ENCODE assay signal across 9 mouse cellular contexts in genomic region chr9:47440128-47440527, GRCm38 (mm10).
DNase-seq lines count a peak whose midpoint lies in the region; ATAC-seq and TF ChIP-seq lines count a peak whose summit lies in the region.
"Had no signal": no experiment of that assay in that cellular context is flagged by ENCODE, and none has a peak within 500 bp of the region (broad histone marks: within the 10 kb centered on the region; RNA-seq: fewer than 3 reads in every experiment).

No protein-coding gene starts in this region.

- no peaks in the 10 kb centered on the region for H3K27me3 ChIP-seq in kidney, postnatal 0 days (ENCODE audit: insufficient read depth, low read length)
- H3K27me3 ChIP-seq in embryonic facial prominence, embryonic 12.5 days, result peaks cover 4% of the 10 kb centered on the region
- no peaks in the 10 kb centered on the region for H3K27me3 ChIP-seq in intestine, embryonic 14.5 days (replicated peaks; ENCODE audit: control insufficient read depth, insufficient read depth, low read length)
- no peaks in the 10 kb centered on the region for H3K27me3 ChIP-seq in neural tube, embryonic 12.5 days (replicated peaks)

- H3K4me2 ChIP-seq in kidney, postnatal 0 days (ENCODE audit: low read length), result peak overlapping the region; percentile 58
- H3K4me2 ChIP-seq in embryonic facial prominence, embryonic 12.5 days (replicated peaks), result peak overlapping the region; percentile 37
- H3K4me2 ChIP-seq in intestine, embryonic 14.5 days (ENCODE audit: low read length), result peak overlapping the region; percentile 30
- peak overlapping the region; percentile 48 for H3K4me2 ChIP-seq in neural tube, embryonic 12.5 days (replicated peaks)

- 6% methylated on average over 6 of the region's 6 CpGs for WGBS in kidney, postnatal 0 days
- 18% methylated on average over 6 of the region's 6 CpGs for WGBS in embryonic facial prominence, embryonic 12.5 days
- 30% methylated on average over 6 of the region's 6 CpGs for WGBS in intestine, embryonic 14.5 days
- WGBS in neural tube, embryonic 12.5 days, result 18% methylated on average over 6 of the region's 6 CpGs

- no peak for ATAC-seq in kidney, postnatal 0 days (replicated peaks; ENCODE audit: low FRiP score, low read depth)
- no peak for ATAC-seq in embryonic facial prominence, embryonic 12.5 days (ENCODE audit: insufficient number of reproducible peaks, insufficient read depth, low FRiP score, low TSS enrichment)
- ATAC-seq in intestine, embryonic 14.5 days (replicated peaks; ENCODE audit: low FRiP score, low TSS enrichment, low read depth), result no peak
- ATAC-seq in neural tube, embryonic 12.5 days (ENCODE audit: low FRiP score, low read depth), result no peak

- no peaks in the 10 kb centered on the region for H3K36me3 ChIP-seq in kidney, postnatal 0 days (ENCODE audit: insufficient read depth, low read length)
- no peaks in the 10 kb centered on the region for H3K36me3 ChIP-seq in embryonic facial prominence, embryonic 12.5 days
- no peaks in the 10 kb centered on the region for H3K36me3 ChIP-seq in intestine, embryonic 14.5 days (ENCODE audit: control insufficient read depth, insufficient read depth, low read length)
- no peaks in the 10 kb centered on the region for H3K36me3 ChIP-seq in neural tube, embryonic 12.5 days

- peak; percentile 73 for DNase-seq in kidney, postnatal 0 days (ENCODE audit: low spot score)
- DNase-seq in kidney, adult 11 months, result no peak
- peak; percentile 42 for DNase-seq in intestine, embryonic 14.5 days (ENCODE audit: low spot score)
- no peak for DNase-seq in left cerebral cortex, postnatal 10 days (ENCODE audit: extremely low spot score in 1 of 2, low spot score in 2 of 2)
- no peak for DNase-seq in left cerebral cortex, adult 11 months (ENCODE audit: low spot score)
- DNase-seq in frontal cortex, postnatal 36 days (ENCODE audit: low spot score in 2 of 2), result no peak
- DNase-seq: adrenal gland, postnatal 25 days had no signal

- H3K9ac ChIP-seq in kidney, postnatal 0 days (ENCODE audit: low read depth, low read length), result no peak overlapping the region
- H3K9ac ChIP-seq in embryonic facial prominence, embryonic 12.5 days, result no peak overlapping the region
- H3K9ac ChIP-seq in intestine, embryonic 14.5 days (ENCODE audit: low read length), result no peak overlapping the region
- no peak overlapping the region for H3K9ac ChIP-seq in neural tube, embryonic 12.5 days

- H3K27ac ChIP-seq in kidney, postnatal 0 days, result no peak overlapping the region
- no peak overlapping the region for H3K27ac ChIP-seq in embryonic facial prominence, embryonic 12.5 days
- no peak overlapping the region for H3K27ac ChIP-seq in intestine, embryonic 14.5 days (ENCODE audit: low read depth)
- H3K27ac ChIP-seq in neural tube, embryonic 12.5 days, result no peak overlapping the region

- no peaks in the 10 kb centered on the region for H3K4me1 ChIP-seq in kidney, postnatal 0 days (replicated peaks; ENCODE audit: insufficient read depth, low read length)
- peaks cover 13% of the 10 kb centered on the region for H3K4me1 ChIP-seq in embryonic facial prominence, embryonic 12.5 days
- no peaks in the 10 kb centered on the region for H3K4me1 ChIP-seq in intestine, embryonic 14.5 days (replicated peaks; ENCODE audit: control insufficient read depth, insufficient read depth, low read length)
- peaks cover 13% of the 10 kb centered on the region; the same call in 1 of the 2 replicates for H3K4me1 ChIP-seq in neural tube, embryonic 12.5 days

- 0 out of 2 replicates have a peak overlapping the region, but pooled peaks have one; percentile 13 for H3K4me3 ChIP-seq in kidney, postnatal 0 days (replicated peaks; ENCODE audit: low read depth, low read length)
- H3K4me3 ChIP-seq in embryonic facial prominence, embryonic 12.5 days, result 0 out of 2 replicates have a peak overlapping the region, but pooled peaks have one; percentile 10
- no peak overlapping the region for H3K4me3 ChIP-seq in intestine, embryonic 14.5 days (ENCODE audit: low read depth, low read length)
- no peak overlapping the region for H3K4me3 ChIP-seq in neural tube, embryonic 12.5 days

- no peaks in the 10 kb centered on the region for H3K9me3 ChIP-seq in kidney, postnatal 0 days (replicated peaks; ENCODE audit: low read length)
- H3K9me3 ChIP-seq in embryonic facial prominence, embryonic 12.5 days, result no peaks in the 10 kb centered on the region
- H3K9me3 ChIP-seq in intestine, embryonic 14.5 days (ENCODE audit: control insufficient read depth, low read length), result no peaks in the 10 kb centered on the region
- H3K9me3 ChIP-seq in neural tube, embryonic 12.5 days, result no peaks in the 10 kb centered on the region

- intact Hi-C loops in left cerebral cortex, postnatal 10 days (cut with DNase I), result no loop called here

- peak; percentile 58 for TF ChIP-seq CTCF in kidney, postnatal 0 days (IDR thresholded peaks at IDR 0.05; ENCODE audit: low read depth)

Comparison
In these comparisons a context has a peak if more than half of its experiments do, and no peak if none do; other contexts are left out.
1. DNase-seq: peak in kidney, postnatal 0 days (single experiment) and intestine, embryonic 14.5 days (single experiment); none in kidney, adult 11 months (single experiment), left cerebral cortex, postnatal 10 days (0 of 2), left cerebral cortex, adult 11 months (single experiment) and frontal cortex, postnatal 36 days (0 of 2).
2. H3K4me3 ChIP-seq: peak in kidney, postnatal 0 days (single experiment) and embryonic facial prominence, embryonic 12.5 days (single experiment); none in intestine, embryonic 14.5 days (single experiment) and neural tube, embryonic 12.5 days (single experiment).
3. Peak in every context shown above with its lines, with median percentiles within 50 percentile points of each other: H3K4me2 ChIP-seq.